Mouse (Mus musculus): Measurements from ENCODE around the gene Tmem252. TPM values are rescaled to one million over a fixed set of nuclear protein-coding genes. Genes with fewer than 3 reads are reported as not detected.
A peak's percentile ranks its signal among the peaks of the same experiment; 100 is the strongest.

Tmem252 gene
- polyA plus RNA-seq (2015; fragmentation: Nextera tagmentation; extraction: Ambion mirVana) = 17.5 and 21.5 TPM in 2 replicates

DNA sequence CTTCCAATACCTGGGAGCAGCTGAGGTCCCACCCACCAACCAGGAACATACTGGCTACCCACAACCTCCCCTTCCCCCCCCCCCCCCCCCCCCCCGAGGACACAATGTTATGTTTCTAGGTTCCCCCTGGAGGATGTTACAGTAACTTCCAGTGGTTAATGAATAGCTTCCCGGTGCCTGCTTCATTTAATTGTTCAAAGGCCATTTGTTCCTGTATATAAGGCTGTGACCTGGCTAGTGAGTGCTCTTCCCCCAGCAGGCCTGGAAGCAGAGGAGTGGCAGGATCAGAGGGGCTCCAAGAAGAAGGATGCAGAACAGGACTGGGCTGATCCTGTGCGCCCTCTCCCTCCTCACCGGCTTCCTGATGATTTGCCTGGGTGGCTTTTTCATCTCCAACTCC is at the start of gene Tmem252:
TSS of gene Tmem252 (plus strand) at position 247 of the 400 bp plus-strand sequence.
- no peak; the same call in 1 of the 2 replicates for TF ChIP-seq CTCF (IDR thresholded peaks at IDR 0.05; ENCODE audit: low read depth)
- 36% methylated on average over 3 of the region's 4 CpGs for WGBS
- Histone ChIP-seq H3K4me1 (replicated peaks; ENCODE audit: insufficient read depth, low read length) (peaks cover 28% of the 10 kb centered on the region), H3K9me3 (replicated peaks; ENCODE audit: low read length) (no peaks in the 10 kb centered on the region), H3K9ac (ENCODE audit: low read depth, low read length) (peak within 1 kb of the TSS; percentile 47; the same call in 1 of the 2 replicates), H3K36me3 (ENCODE audit: insufficient read depth, low read length) (no peaks in the 10 kb centered on the region), H3K4me2 (ENCODE audit: low read length) (peak within 1 kb of the TSS; percentile 36), H3K27me3 (ENCODE audit: insufficient read depth, low read length) (no peaks in the 10 kb centered on the region), H3K4me3 (replicated peaks; ENCODE audit: low read depth, low read length) (peak within 1 kb of the TSS; percentile 24; the same call in 1 of the 2 replicates), H3K27ac (peak within 1 kb of the TSS; percentile 77)
- peak; percentile 79 for ATAC-seq (replicated peaks; ENCODE audit: low FRiP score, low read depth)
- peak; percentile 68 for DNase-seq (ENCODE audit: low spot score)

DNA sequence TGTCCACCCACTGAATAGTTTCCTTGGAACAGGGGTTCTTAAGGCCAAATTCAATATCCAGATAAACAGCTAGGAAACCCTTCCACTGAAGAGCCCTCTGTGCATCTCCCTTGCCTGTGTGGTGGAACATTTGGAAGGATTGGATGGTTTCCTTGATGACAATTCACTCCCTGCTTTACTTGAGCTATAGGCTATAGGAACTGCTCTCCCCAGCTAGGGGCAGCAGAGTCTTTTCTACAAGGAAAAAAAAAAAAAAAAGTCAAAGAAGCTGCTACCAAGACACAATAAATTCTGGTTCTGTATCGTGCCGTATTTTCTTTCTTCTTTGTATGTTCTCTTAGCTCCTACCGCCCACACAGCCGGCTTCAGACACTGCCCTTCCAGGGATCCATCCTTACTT is 45.8 kb upstream of the Tmem252 start:
- Histone ChIP-seq H3K36me3 (ENCODE audit: insufficient read depth, low read length) (no peaks in the 10 kb centered on the region), H3K4me2 (ENCODE audit: low read length) (no peak overlapping the region), H3K9ac (ENCODE audit: low read depth, low read length) (no peak overlapping the region), H3K9me3 (replicated peaks; ENCODE audit: low read length) (no peaks in the 10 kb centered on the region), H3K4me3 (replicated peaks; ENCODE audit: low read depth, low read length) (no peak overlapping the region), H3K27me3 (ENCODE audit: insufficient read depth, low read length) (no peaks in the 10 kb centered on the region), H3K27ac (no peak overlapping the region), H3K4me1 (replicated peaks; ENCODE audit: insufficient read depth, low read length) (no peaks in the 10 kb centered on the region)
- 43% methylated on average over 4 of the region's 4 CpGs for WGBS
- no peak for ATAC-seq (replicated peaks; ENCODE audit: low FRiP score, low read depth)
- DNase-seq (ENCODE audit: low spot score) = no peak
- no peak for TF ChIP-seq CTCF (IDR thresholded peaks at IDR 0.05; ENCODE audit: low read depth)

DNA sequence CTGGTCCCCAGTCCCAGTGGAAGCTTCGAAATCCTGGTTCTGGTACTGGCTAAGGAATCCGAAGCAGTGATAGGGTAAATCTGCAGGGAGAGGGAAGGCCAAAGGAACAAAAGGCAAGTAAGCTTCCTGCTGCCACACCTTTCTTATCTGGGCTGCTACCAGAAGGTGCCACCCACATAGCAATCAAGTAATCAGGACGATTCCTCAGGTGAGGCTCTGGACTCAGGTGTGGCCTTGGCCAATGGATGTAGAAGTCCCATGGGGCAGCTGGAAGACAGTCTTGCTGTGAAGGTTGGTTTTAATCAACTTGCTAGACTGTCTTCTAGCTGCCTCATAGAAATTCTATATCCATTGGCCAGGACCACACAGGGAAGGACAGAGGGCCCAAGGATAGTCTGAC is 40.8 kb upstream of the Tmem252 start:
- H3K36me3 ChIP-seq (ENCODE audit: insufficient read depth, low read length) = no peaks in the 10 kb centered on the region
- H3K9me3 ChIP-seq (replicated peaks; ENCODE audit: low read length) = no peaks in the 10 kb centered on the region
- no peaks in the 10 kb centered on the region for H3K4me1 ChIP-seq (replicated peaks; ENCODE audit: insufficient read depth, low read length)
- no peak for ATAC-seq (replicated peaks; ENCODE audit: low FRiP score, low read depth)
- DNase-seq (ENCODE audit: low spot score) = no peak
- H3K9ac ChIP-seq (ENCODE audit: low read depth, low read length) = no peak overlapping the region
- H3K27ac ChIP-seq = no peak overlapping the region
- 85% methylated on average over 3 of the region's 3 CpGs for WGBS
- H3K4me2 ChIP-seq (ENCODE audit: low read length) = no peak overlapping the region
- no peak overlapping the region for H3K4me3 ChIP-seq (replicated peaks; ENCODE audit: low read depth, low read length)
- no peak for TF ChIP-seq CTCF (IDR thresholded peaks at IDR 0.05; ENCODE audit: low read depth)
- no peaks in the 10 kb centered on the region for H3K27me3 ChIP-seq (ENCODE audit: insufficient read depth, low read length)

DNA sequence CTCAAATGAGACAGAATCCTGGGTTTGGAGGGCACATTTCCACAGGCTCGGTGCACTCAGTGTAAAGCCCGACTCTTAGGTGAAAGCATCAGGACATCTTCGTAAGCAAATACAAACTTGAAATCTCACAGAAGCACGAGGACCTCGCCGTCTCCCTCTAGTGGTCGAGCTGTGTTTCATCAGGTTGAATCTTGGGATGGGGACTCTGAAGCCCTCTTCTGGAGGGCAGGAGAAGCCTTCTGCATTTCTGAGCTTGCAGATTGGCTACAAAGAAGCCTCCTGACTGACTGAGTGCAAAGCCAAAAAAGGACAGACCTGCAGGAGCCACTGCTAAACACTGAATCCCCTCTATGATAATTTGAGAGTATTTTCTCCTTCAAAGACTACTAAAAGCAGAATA is 39.2 kb upstream of the Tmem252 start:
- ATAC-seq (replicated peaks; ENCODE audit: low FRiP score, low read depth) = no peak
- WGBS = 5% methylated on average over 7 of the region's 7 CpGs

DNA sequence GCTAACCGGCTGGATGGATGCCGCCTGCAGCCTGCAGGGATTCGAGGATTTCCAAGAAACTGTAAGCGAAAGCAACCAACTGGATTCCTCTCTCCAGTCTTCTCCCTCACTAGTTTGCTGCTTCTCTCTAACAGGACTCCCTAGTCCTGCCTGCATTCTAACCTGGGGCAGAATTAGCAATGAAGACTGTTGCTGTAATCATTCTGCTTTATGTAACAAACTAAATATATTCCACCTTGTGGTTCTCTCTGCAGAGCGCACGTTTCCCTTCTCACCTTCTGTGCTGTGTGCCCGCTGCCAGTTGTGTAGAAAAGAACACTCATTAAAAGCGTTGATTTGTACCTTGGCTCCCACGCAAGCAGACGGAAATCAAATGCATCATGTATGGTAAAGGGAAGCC is 37.2 kb upstream of the Tmem252 start:
- ATAC-seq (replicated peaks; ENCODE audit: low FRiP score, low read depth) = no peak
- Histone ChIP-seq H3K9ac (ENCODE audit: low read depth, low read length) (no peak overlapping the region), H3K4me2 (ENCODE audit: low read length) (no peak overlapping the region), H3K36me3 (ENCODE audit: insufficient read depth, low read length) (no peaks in the 10 kb centered on the region), H3K27me3 (ENCODE audit: insufficient read depth, low read length) (no peaks in the 10 kb centered on the region), H3K4me3 (replicated peaks; ENCODE audit: low read depth, low read length) (no peak overlapping the region), H3K27ac (no peak overlapping the region), H3K4me1 (replicated peaks; ENCODE audit: insufficient read depth, low read length) (no peaks in the 10 kb centered on the region), H3K9me3 (replicated peaks; ENCODE audit: low read length) (no peaks in the 10 kb centered on the region)
- no peak for TF ChIP-seq CTCF (IDR thresholded peaks at IDR 0.05; ENCODE audit: low read depth)
- WGBS = 79% methylated on average over 10 of the region's 10 CpGs
- no peak for DNase-seq (ENCODE audit: low spot score)

More for the DNA sequence above, 39.2 kb upstream of the Tmem252 start:
- no peaks in the 10 kb centered on the region for H3K9me3 ChIP-seq (replicated peaks; ENCODE audit: low read length)
- peak; percentile 92 for DNase-seq (ENCODE audit: low spot score)
- H3K36me3 ChIP-seq (ENCODE audit: insufficient read depth, low read length) = no peaks in the 10 kb centered on the region
- H3K27ac ChIP-seq = no peak overlapping the region
- TF ChIP-seq CTCF (IDR thresholded peaks at IDR 0.05; ENCODE audit: low read depth) = peak; percentile 99
- H3K27me3 ChIP-seq (ENCODE audit: insufficient read depth, low read length) = no peaks in the 10 kb centered on the region
- H3K4me2 ChIP-seq (ENCODE audit: low read length) = no peak overlapping the region
- H3K4me3 ChIP-seq (replicated peaks; ENCODE audit: low read depth, low read length) = no peak overlapping the region
- H3K4me1 ChIP-seq (replicated peaks; ENCODE audit: insufficient read depth, low read length) = no peaks in the 10 kb centered on the region
- H3K9ac ChIP-seq (ENCODE audit: low read depth, low read length) = no peak overlapping the region

DNA sequence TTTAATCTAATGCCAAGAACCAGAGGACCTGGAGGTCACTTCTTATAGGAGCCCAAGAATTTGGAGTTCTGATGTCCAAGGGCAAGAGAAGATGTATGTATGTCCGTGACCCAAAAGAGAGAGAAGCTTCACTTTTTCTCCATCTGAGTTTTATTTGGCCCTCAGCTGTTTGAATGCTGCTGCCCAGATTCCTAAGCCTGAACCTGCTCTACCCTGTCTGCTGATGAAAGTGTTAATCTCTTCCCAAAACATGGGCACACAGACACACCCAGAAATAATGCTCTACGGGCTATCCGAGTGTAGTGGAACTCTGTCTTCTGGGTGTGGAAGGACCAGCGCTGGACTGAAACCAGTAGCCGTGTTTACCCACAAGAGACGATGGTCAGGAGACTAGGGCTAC is 35.8 kb upstream of the Tmem252 start:
- Histone ChIP-seq H3K4me1 (replicated peaks; ENCODE audit: insufficient read depth, low read length) (no peaks in the 10 kb centered on the region), H3K4me2 (ENCODE audit: low read length) (no peak overlapping the region), H3K27ac (no peak overlapping the region), H3K27me3 (ENCODE audit: insufficient read depth, low read length) (no peaks in the 10 kb centered on the region), H3K9ac (ENCODE audit: low read depth, low read length) (no peak overlapping the region), H3K36me3 (ENCODE audit: insufficient read depth, low read length) (no peaks in the 10 kb centered on the region), H3K9me3 (replicated peaks; ENCODE audit: low read length) (no peaks in the 10 kb centered on the region), H3K4me3 (replicated peaks; ENCODE audit: low read depth, low read length) (no peak overlapping the region)
- DNase-seq (ENCODE audit: low spot score) (no peak), ATAC-seq (replicated peaks; ENCODE audit: low FRiP score, low read depth) (no peak)
- no peak for TF ChIP-seq CTCF (IDR thresholded peaks at IDR 0.05; ENCODE audit: low read depth)
- 90% methylated on average over 6 of the region's 6 CpGs for WGBS

DNA sequence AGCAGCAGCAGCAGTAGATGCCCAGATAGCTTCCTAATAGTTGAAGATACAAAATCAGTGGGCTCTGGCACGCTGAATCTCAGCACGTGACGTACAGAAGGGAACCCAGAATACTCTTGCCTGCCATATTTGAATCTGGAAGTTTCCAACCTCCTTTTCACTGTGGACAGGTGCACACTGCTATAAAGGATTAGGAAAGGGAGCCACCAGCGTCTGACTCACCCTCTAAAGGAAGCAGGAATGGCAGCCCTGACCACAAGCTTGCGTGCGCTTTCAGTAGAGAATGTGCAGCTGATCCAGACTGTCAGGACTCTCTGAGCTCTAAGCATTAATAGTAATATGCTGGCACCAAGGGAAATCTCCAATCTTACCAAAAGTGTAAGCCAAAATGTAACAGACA is 32.8 kb upstream of the Tmem252 start:
- Histone ChIP-seq H3K4me3 (replicated peaks; ENCODE audit: low read depth, low read length) (no peak overlapping the region), H3K27me3 (ENCODE audit: insufficient read depth, low read length) (no peaks in the 10 kb centered on the region), H3K9ac (ENCODE audit: low read depth, low read length) (no peak overlapping the region), H3K4me1 (replicated peaks; ENCODE audit: insufficient read depth, low read length) (no peaks in the 10 kb centered on the region), H3K36me3 (ENCODE audit: insufficient read depth, low read length) (no peaks in the 10 kb centered on the region), H3K27ac (no peak overlapping the region), H3K9me3 (replicated peaks; ENCODE audit: low read length) (no peaks in the 10 kb centered on the region), H3K4me2 (ENCODE audit: low read length) (no peak overlapping the region)
- ATAC-seq (replicated peaks; ENCODE audit: low FRiP score, low read depth) (no peak), DNase-seq (ENCODE audit: low spot score) (no peak)
- WGBS = 89% methylated on average over 6 of the region's 6 CpGs
- no peak for TF ChIP-seq CTCF (IDR thresholded peaks at IDR 0.05; ENCODE audit: low read depth)

Data from kidney, postnatal 0 days (tissue).